Mouse (Mus musculus) spleen, postnatal 10 days (tissue): ENCODE results near the gene Ube2d3.
"Not testable (repeated sequence)": the region's sequence is repeated elsewhere in the genome, so short reads cannot be mapped to it uniquely, and the experiment has no call there.

ENCODE experiments used
- DNase-seq, 2 experiments: peaks; one replicate each; pipeline ENCODE4 v3.0.0; 2021 to 2022; ENCODE audit warnings: low spot score in 2 of 2

Gene Ube2d3

GRCm38 (mm10) chr3:135438531-135438912 is 573 bp downstream of the Ube2d3 start:
- peak; percentile 96 to 97 for DNase-seq

- peak; percentile 80 to 83 for DNase-seq
These were observed 1.1 kb downstream of the Ube2d3 start for GRCm38 (mm10) chr3:135438913-135439531.

DNA sequence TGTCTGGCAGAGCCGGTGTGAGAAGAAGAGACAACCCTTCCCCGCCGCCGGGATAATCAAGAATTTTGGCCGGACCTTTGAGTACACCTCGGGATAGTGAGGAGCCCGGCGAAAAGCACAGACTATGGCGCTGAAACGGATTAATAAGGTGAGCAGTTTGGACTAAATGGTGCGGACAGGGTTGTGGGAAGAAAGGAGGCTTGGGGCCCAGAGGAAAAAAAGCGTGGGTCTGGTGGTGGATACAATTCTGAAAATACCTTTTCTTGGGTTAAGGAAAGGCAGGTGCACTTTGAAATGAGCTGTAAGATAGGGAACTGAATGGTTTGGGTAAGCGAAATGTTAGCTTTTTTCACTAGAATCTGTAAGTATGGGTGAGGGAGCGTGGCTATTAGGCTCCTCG is 1.7 kb downstream of the Ube2d3 start:
- no peak for DNase-seq

DNA sequence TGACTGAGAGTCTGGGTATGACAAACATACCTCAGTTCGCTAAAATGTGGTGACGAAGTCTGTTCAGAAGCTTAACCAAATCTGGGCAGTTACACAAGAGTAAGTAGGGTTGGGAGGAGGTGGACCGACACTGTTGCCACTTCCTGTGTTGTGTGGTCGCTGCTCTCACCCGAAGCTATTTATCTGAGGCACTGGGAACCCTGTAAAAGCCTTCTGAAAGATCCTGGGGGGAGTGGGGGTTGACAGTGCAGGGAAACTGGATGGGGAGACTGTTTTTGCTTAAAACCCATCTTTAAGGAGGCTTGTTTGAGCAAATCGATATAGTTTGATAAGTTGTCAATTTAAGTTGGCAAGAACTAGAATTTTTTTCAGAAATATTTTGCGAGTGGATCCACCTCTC is 2.3 kb downstream of the Ube2d3 start:
- peak; percentile 65 to 72 for DNase-seq

GRCm38 (mm10) chr3:135440621-135441020 is 2.7 kb downstream of the Ube2d3 start:
- DNase-seq = peak in 1 of 2 experiments; percentile 30

- no peak for DNase-seq
These were observed 7.0 kb downstream of the Ube2d3 start for GRCm38 (mm10) chr3:135444930-135445329.

- DNase-seq = no peak
These were observed 21.0 kb downstream of the Ube2d3 start for GRCm38 (mm10) chr3:135458981-135459380.

- no peak for DNase-seq
These were observed 30.5 kb downstream of the Ube2d3 start for GRCm38 (mm10) chr3:135468402-135468801.

GRCm38 (mm10) chr3:135469146-135469545 is 31.2 kb downstream of the Ube2d3 start:
- DNase-seq = no peak

DNA sequence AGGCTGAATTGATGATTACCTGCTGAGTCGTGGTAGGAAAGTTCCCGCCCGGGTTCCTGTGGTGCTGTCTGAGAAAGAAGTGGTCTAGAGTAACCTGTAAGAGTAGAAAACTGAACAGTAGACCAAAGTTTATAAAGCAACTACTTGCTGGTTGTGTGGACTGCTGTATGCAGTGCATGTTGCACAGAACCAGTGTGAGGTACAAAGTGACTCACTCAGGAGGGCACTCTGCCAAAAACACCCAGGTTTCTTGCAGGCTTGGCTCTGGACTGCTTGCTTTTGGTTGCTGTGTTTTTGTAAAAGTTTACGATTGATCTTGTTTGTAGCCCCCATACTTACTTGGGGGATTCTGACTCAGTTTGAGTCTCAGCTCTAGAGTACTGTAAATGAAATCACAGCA is 32.0 kb downstream of the Ube2d3 start:
- no peak for DNase-seq

DNA sequence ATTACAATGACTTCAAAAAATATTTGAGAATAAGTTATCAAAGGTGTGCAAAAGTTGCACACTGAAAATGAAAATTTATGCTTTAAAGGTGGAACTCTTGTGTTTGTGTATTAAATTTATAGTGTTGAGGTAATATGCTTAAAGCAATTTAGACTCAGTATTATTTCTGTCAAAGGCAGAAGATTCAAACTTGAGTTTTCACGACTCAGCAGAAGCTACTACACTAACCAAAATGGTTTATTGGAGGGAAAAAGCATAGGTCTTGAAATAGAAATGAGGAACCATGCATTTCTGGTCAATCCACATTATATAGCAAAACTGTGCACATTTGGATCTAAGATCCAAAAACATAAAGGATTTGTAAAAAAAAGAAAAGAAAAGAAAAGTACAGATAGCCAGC is 32.9 kb downstream of the Ube2d3 start:
- DNase-seq = no peak

- DNase-seq = no peak
These were observed 37.1 kb downstream of the Ube2d3 start for GRCm38 (mm10) chr3:135475025-135475424.

DNA sequence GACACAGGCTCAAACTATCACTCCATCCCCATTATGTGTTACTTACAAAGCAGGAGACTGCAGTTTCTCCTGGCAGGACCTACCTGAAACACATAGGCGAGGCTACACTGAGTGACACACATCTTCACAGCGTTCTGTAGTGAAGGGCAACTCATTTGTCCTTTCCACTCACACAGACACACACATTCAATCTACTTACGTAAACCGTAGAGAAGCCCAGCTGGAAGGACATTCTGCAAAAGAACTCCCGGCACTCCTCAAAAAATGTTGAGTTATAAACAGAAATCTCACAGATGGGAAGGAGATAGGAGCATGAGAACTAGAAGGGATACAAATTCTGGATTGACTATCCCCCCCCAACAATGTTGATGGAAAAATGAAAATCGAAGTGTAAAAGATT is 38.3 kb downstream of the Ube2d3 start:
- no peak for DNase-seq

GRCm38 (mm10) chr3:135476977-135477376 is 39.0 kb downstream of the Ube2d3 start:
- no peak for DNase-seq

DNA sequence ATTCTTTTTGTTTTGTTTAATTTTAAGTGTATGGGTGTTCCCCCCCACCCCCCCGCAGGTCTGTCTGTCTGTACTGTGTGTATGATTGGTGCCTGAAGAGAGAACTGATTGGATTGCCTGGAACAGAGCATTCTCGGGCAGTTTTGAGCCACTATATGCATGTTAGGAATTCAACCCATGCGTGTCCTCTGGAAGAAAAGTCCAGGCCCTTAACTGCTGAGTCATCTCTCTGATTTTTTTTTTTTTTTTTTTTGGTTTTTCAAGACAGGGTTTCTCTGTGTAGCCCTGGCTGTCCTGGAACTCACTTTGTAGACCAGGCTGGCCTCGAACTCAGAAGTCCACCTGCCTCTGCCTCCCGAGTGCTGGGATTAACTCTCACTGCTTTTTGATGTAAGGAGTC is 41.1 kb downstream of the Ube2d3 start:
- not testable (repeated sequence) for DNase-seq

DNA sequence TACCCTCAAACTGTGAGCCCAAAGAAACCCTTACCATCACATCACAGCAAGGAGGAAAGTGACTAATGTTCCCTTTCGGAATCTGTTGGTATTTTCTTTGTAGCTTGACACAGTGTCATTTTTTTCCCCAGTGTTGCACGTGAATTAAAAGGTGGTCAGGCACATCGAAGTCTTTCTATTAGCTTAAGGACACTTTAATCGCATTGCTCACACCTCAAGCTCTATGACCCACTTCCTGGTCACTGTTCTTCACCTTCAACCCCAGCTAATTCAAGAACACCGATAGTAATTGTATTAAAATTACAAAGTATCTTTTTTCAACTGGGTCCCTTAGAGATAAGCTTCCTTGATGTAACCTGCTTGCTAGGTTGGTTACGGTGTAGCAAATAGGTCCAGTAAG is 42.8 kb downstream of the Ube2d3 start:
- no peak for DNase-seq

DNA sequence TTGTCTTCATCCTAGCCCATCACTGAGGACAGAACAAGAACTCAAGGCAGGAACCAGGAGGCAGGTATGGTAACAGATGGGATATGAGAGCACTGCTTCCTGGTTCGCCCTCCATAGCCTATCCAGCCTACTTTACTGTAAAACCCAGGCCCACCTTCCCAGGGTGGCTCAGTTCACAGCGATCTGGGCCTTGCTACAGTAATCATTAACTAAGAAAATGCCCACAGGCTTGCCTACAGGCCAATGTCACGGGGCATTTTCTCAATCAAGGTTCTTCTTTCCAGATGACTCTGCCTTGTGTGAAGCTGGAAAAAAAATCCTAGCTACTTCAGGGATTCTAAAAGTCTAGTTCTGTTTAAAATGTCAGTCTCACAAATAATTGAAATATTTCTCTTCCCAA is 43.7 kb downstream of the Ube2d3 start:
- DNase-seq = no peak

- not testable (repeated sequence) for DNase-seq
These were observed 46.7 kb downstream of the Ube2d3 start for GRCm38 (mm10) chr3:135484650-135485049.

DNA sequence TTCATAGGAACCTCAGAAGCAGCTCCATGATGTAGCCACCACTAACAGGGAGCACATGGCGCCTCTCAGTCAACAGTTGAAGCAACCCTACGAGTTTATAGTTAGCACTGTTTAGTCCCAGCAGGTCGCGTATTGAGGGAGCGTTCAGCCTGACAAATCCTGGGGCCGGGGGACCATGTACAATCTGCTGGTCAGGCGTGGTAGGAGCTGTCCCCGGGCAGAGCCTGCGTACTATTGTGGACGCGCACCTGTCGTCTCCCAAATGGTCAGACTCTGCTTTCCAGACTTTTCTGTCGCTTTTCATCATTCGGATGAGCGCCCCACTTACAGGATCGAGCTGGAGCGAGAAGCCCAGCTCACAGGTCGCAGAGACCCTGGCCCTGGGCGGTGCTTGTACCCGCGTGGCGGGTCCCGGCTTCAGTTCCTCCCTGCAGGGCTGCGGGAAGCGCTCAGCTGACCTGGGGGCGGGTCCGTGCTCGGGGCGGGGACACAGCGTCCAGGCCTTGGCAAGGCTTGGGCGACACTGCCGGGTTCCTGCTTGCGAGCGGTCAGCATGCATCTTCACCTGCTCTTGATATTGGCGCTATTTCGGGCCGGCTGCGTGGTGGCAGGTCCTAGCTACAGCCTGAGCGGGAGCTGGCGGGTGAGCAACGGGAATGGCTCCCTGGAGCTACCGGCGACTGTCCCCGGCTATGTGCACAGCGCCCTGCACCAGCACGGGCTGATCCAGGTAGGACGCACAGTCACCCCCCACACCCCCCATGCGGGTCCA is 47.4 kb downstream of the Ube2d3 start, which contains the start of gene Manba:
Manba (plus strand) TSS at position 484 of the 772 bp plus-strand sequence.
- peak; percentile 55 to 77 for DNase-seq

- DNase-seq = no peak
These were observed 47.9 kb downstream of the Ube2d3 start for GRCm38 (mm10) chr3:135485900-135486241.

DNA sequence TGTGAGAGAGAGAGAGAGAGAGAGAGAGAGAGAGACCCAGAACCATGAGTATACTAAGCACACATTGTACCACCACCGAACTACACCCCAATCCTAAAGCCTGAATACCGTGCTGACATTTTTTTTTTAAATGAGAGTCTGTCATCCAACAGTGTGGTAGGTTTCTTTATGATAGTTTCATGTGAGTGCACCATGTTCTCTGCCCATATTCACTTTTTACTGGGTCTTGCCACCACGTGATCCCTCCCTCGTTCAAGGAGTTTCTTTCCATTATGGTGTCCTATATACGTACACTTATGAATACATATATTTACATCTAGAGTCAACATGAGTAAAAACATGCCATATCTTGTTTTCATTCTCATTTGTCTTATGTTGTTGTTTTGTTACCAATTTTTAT is 48.4 kb downstream of the Ube2d3 start:
- DNase-seq = no peak

GRCm38 (mm10) chr3:135487803-135488202 is 49.9 kb downstream of the Ube2d3 start:
- no peak for DNase-seq

DNA sequence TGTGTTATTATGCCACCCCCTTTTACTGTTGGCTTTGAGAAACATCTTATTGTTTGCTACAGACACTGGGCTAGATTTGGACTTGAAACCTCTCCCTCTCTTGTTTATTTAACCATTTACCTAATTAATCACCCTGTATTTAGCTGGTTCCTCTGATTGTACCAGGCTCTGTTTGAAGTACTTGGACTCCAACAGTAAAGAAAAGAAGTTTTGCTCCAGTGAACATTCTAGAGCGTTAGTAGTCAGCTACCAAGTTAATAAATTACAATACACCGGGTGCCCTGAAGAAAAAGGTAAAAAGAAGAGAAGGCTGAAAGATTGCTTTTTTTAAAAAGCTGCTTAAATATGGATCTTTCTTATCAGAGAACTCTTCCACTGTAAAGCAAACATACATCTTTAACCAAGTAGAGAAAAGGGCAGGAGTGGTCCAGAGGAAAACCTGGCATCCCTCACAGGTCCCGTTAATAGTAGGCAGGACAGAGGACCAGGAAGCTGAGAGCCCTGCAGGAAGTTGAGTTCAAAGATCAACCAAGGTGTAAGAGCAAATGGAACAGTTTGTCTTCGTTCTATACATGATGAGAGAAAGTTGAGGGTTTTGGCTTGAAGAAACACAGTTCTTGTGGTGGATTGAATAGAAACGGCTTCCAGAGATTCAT is 52.0 kb downstream of the Ube2d3 start:
- DNase-seq = no peak
